Mouse (Mus musculus): ENCODE measurements around the gene Ppdpf. TPM values are rescaled to one million over a fixed set of nuclear protein-coding genes. Genes with fewer than 3 reads are reported as not detected.

Gene Ppdpf
- polyA plus RNA-seq, 1 experiment from 2014 or later, result 330 TPM

DNA sequence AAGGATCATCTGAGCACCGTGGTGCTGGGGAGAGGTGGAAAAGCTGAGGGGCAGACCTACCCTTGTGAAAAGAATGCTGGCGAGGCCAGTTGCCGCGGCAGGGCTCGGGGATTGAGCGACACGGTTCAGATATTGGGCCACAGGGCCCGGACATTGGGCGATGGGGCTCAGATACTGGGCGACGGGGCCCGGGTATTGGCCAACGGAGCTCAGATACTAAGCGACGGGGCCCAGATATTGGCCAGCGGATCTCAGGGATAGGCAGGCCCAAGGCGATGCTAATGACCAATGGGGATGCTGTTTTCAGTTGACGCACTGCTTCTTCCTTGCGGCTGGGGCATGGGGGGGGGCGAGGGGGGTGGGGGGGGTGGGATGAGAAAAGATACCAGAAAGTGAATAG, 44.1 kb downstream of the Ppdpf start:
- no peak overlapping the region for H3K4me2 ChIP-seq
- no peak overlapping the region for H3K27ac ChIP-seq
- ATAC-seq (replicated peaks; ENCODE audit: low FRiP score), result no peak
- H3K27me3 ChIP-seq, result no peaks in the 10 kb centered on the region
- 77% methylated on average over 20 of the region's 20 CpGs for WGBS
- no peaks in the 10 kb centered on the region for H3K4me1 ChIP-seq
- 0 out of 2 replicates have a peak, but pooled peaks cover 12% of the 10 kb centered on the region for H3K36me3 ChIP-seq
- H3K4me3 ChIP-seq (replicated peaks), result no peak overlapping the region
- no peaks in the 10 kb centered on the region for H3K9me3 ChIP-seq (replicated peaks)
- H3K9ac ChIP-seq, result no peak overlapping the region

- Histone ChIP-seq H3K4me3 (replicated peaks) (no peak overlapping the region), H3K9ac (no peak overlapping the region), H3K36me3 (0 out of 2 replicates have a peak, but pooled peaks cover 21% of the 10 kb centered on the region), H3K4me2 (no peak overlapping the region), H3K27me3 (no peaks in the 10 kb centered on the region), H3K4me1 (peaks cover 6% of the 10 kb centered on the region; the same call in 1 of the 2 replicates), H3K9me3 (replicated peaks) (no peaks in the 10 kb centered on the region), H3K27ac (no peak overlapping the region)
- 94% methylated on average over 15 of the region's 15 CpGs for WGBS
- no peak for ATAC-seq (replicated peaks; ENCODE audit: low FRiP score)
Observed at GRCm38 (mm10) chr2:181233443-181233842, 46.4 kb downstream of the Ppdpf start.

- H3K9me3 ChIP-seq (replicated peaks), result no peaks in the 10 kb centered on the region
- peaks cover 7% of the 10 kb centered on the region; the same call in 1 of the 2 replicates for H3K4me1 ChIP-seq
- H3K4me2 ChIP-seq, result no peak overlapping the region
- H3K27me3 ChIP-seq, result no peaks in the 10 kb centered on the region
- 89% methylated on average over 11 of the region's 11 CpGs for WGBS
- no peak overlapping the region for H3K27ac ChIP-seq
- H3K4me3 ChIP-seq (replicated peaks), result no peak overlapping the region
- H3K9ac ChIP-seq, result no peak overlapping the region
- 0 out of 2 replicates have a peak, but pooled peaks cover 19% of the 10 kb centered on the region for H3K36me3 ChIP-seq
- ATAC-seq (replicated peaks; ENCODE audit: low FRiP score), result no peak
Observed at GRCm38 (mm10) chr2:181234680-181235079, 47.6 kb downstream of the Ppdpf start.

GRCm38 (mm10) chr2:181235681-181236566, 48.9 kb downstream of the Ppdpf start:
- 83% methylated on average over 23 of the region's 23 CpGs for WGBS

GRCm38 (mm10) chr2:181237251-181238014, 50.4 kb downstream of the Ppdpf start:
- H3K9me3 ChIP-seq (replicated peaks), result no peaks in the 10 kb centered on the region
- H3K36me3 ChIP-seq, result 0 out of 2 replicates have a peak, but pooled peaks cover 18% of the 10 kb centered on the region
- no peak overlapping the region for H3K4me2 ChIP-seq
- H3K4me3 ChIP-seq (replicated peaks), result no peak overlapping the region
- ATAC-seq (replicated peaks; ENCODE audit: low FRiP score), result no peak
- H3K27ac ChIP-seq, result no peak overlapping the region
- H3K9ac ChIP-seq, result no peak overlapping the region
- H3K4me1 ChIP-seq, result peaks cover 16% of the 10 kb centered on the region; the same call in 1 of the 2 replicates
- WGBS, result 88% methylated on average over 17 of the region's 17 CpGs
- no peaks in the 10 kb centered on the region for H3K27me3 ChIP-seq

More at GRCm38 (mm10) chr2:181235681-181236566, 48.9 kb downstream of the Ppdpf start:
- Histone ChIP-seq H3K9me3 (replicated peaks) (no peaks in the 10 kb centered on the region), H3K4me1 (peaks cover 7% of the 10 kb centered on the region; the same call in 1 of the 2 replicates), H3K9ac (no peak overlapping the region), H3K27me3 (no peaks in the 10 kb centered on the region), H3K4me3 (replicated peaks) (no peak overlapping the region), H3K27ac (no peak overlapping the region), H3K4me2 (no peak overlapping the region), H3K36me3 (0 out of 2 replicates have a peak, but pooled peaks cover 18% of the 10 kb centered on the region)
- ATAC-seq (replicated peaks; ENCODE audit: low FRiP score), result no peak

- no peak overlapping the region for H3K4me2 ChIP-seq
- no peaks in the 10 kb centered on the region for H3K9me3 ChIP-seq (replicated peaks)
- 72% methylated on average over 10 of the region's 10 CpGs for WGBS
- 0 out of 2 replicates have a peak, but pooled peaks cover 17% of the 10 kb centered on the region for H3K36me3 ChIP-seq
- H3K27me3 ChIP-seq, result no peaks in the 10 kb centered on the region
- H3K4me1 ChIP-seq, result peaks cover 17% of the 10 kb centered on the region; the same call in 1 of the 2 replicates
- no peak overlapping the region for H3K4me3 ChIP-seq (replicated peaks)
- no peak for ATAC-seq (replicated peaks; ENCODE audit: low FRiP score)
- no peak overlapping the region for H3K27ac ChIP-seq
- no peak overlapping the region for H3K9ac ChIP-seq
Observed at GRCm38 (mm10) chr2:181238091-181238610, 51.1 kb downstream of the Ppdpf start.

Other genes starting within 250 kb of the Ppdpf start
- 33.4 and 34.5 TPM in 2 replicates for gene Nkain4, start 232.5 kb upstream of the Ppdpf start, polyA plus RNA-seq (2015; fragmentation: Nextera tagmentation; extraction: Ambion mirVana)
- 90.4 and 105 TPM in 2 replicates for gene Arfgap1, start 220.0 kb upstream of the Ppdpf start, polyA plus RNA-seq (2015; fragmentation: Nextera tagmentation; extraction: Ambion mirVana)
- gene Col20a1, start 200.7 kb upstream of the Ppdpf start, polyA plus RNA-seq (2015; fragmentation: Nextera tagmentation; extraction: Ambion mirVana), result 0.69 and 0.75 TPM in 2 replicates
- 4.1 and 5.0 TPM in 2 replicates for gene Chrna4, start 143.7 kb upstream of the Ppdpf start, polyA plus RNA-seq (2015; fragmentation: Nextera tagmentation; extraction: Ambion mirVana)
- gene Kcnq2, start 51.9 kb upstream of the Ppdpf start, polyA plus RNA-seq (2015; fragmentation: Nextera tagmentation; extraction: Ambion mirVana), result 0.33 and 0.68 TPM in 2 replicates
- gene Eef1a2, start 30.2 kb upstream of the Ppdpf start, polyA plus RNA-seq (2015; fragmentation: Nextera tagmentation; extraction: Ambion mirVana), result 0.08 and 0.17 TPM in 2 replicates
- gene Ptk6, start 15.5 kb downstream of the Ppdpf start, polyA plus RNA-seq (2015; fragmentation: Nextera tagmentation; extraction: Ambion mirVana), result 0.04 TPM in 1 of 2 replicates, not detected in the other
- 0.24 and 0.45 TPM in 2 replicates for gene Srms, start 25.9 kb downstream of the Ppdpf start, polyA plus RNA-seq (2015; fragmentation: Nextera tagmentation; extraction: Ambion mirVana)
- 0.14 and 0.26 TPM in 2 replicates for gene Fndc11, start 32.8 kb downstream of the Ppdpf start, polyA plus RNA-seq (2015; fragmentation: Nextera tagmentation; extraction: Ambion mirVana)
- 1.3 and 1.6 TPM in 2 replicates for gene Helz2, start 54.8 kb downstream of the Ppdpf start, polyA plus RNA-seq (2015; fragmentation: Nextera tagmentation; extraction: Ambion mirVana)
- 15.3 and 15.8 TPM in 2 replicates for gene Gmeb2, start 100.8 kb downstream of the Ppdpf start, polyA plus RNA-seq (2015; fragmentation: Nextera tagmentation; extraction: Ambion mirVana)
- gene Stmn3, start 127.3 kb downstream of the Ppdpf start, polyA plus RNA-seq (2015; fragmentation: Nextera tagmentation; extraction: Ambion mirVana), result 5.1 and 17.3 TPM in 2 replicates
- 41.8 and 44.7 TPM in 2 replicates for gene Rtel1, start 132.5 kb downstream of the Ppdpf start, polyA plus RNA-seq (2015; fragmentation: Nextera tagmentation; extraction: Ambion mirVana)
- 41.7 and 43.7 TPM in 2 replicates for gene Zgpat, start 177.7 kb downstream of the Ppdpf start, polyA plus RNA-seq (2015; fragmentation: Nextera tagmentation; extraction: Ambion mirVana)
- 69.4 and 71.8 TPM in 2 replicates for gene Arfrp1, start 178.2 kb downstream of the Ppdpf start, polyA plus RNA-seq (2015; fragmentation: Nextera tagmentation; extraction: Ambion mirVana)
- gene Lime1, start 192.8 kb downstream of the Ppdpf start, polyA plus RNA-seq (2015; fragmentation: Nextera tagmentation; extraction: Ambion mirVana), result 22.6 and 26.7 TPM in 2 replicates